Mouse (Mus musculus) brain, embryonic 18.5 days (tissue): ENCODE measurements around the gene Pgc.

Source experiments
- DNase-seq: peaks from one replicate; pipeline ENCODE4 v3.0.0-alpha.2; 2012; ENCODE audit warnings: low read depth, low spot score

Pgc gene

GRCm38 (mm10) chr17:47783445-47784223 is 57.0 kb downstream of the Pgc start:
- DNase-seq, result no peak
